Mouse (Mus musculus) ES-Bruce4 (cell line): Measurements from ENCODE around the gene Patz1.

Experiments used
- CTCF ChIP-seq: IDR thresholded peaks from one replicate; pipeline ENCODE4 v1.8.1; 2011; ENCODE audit warnings: low read depth, low read length
- EP300 ChIP-seq: IDR thresholded peaks from 2 replicates; pipeline ENCODE4 v1.6.1; 2011; ENCODE audit warnings: low read depth, low read length; ENCODE audit not compliant: insufficient read depth
- POLR2A ChIP-seq: IDR thresholded peaks from one replicate; pipeline ENCODE4 v1.8.1; 2011; ENCODE audit warnings: low read length; ENCODE audit not compliant: insufficient read depth

- TF ChIP-seq EP300 (no peak), CTCF (no peak), POLR2A (no peak)
These were observed 8.9 kb upstream of the Patz1 start for GRCm38 (mm10) chr11:3279729-3280128.
